Mouse (Mus musculus): ENCODE results near the gene Acsl6. TPM values are rescaled to one million over a fixed set of nuclear protein-coding genes. Genes with fewer than 3 reads are reported as not detected.
"Not testable (repeated sequence)": the region's sequence is repeated elsewhere in the genome, so short reads cannot be mapped to it uniquely, and the experiment has no call there.

The Acsl6 gene
- polyA plus RNA-seq, 1 experiment from 2014 or later: 11.3 TPM

- Histone ChIP-seq H3K36me3 (replicated peaks) (no peaks in the 10 kb centered on the region), H3K9me3 (peaks cover 3% of the 10 kb centered on the region; the same call in 1 of the 2 replicates), H3K4me3 (no peak overlapping the region), H3K27ac (no peak overlapping the region), H3K27me3 (ENCODE audit: poor library complexity, severe bottlenecking) (no peaks in the 10 kb centered on the region), H3K4me1 (no peaks in the 10 kb centered on the region)
- WGBS: 89% methylated on average over 4 of the region's 4 CpGs
- DNase-seq (ENCODE audit: extremely low spot score, low spot score): no peak
Measured at GRCm38 (mm10) chr11:54295971-54296370, 7.6 kb upstream of the Acsl6 start.

GRCm38 (mm10) chr11:54296734-54297133, 6.9 kb upstream of the Acsl6 start:
- no peak overlapping the region for H3K27ac ChIP-seq
- WGBS: 94% methylated on average over 1 of the region's 1 CpGs
- peaks cover under 1% of the 10 kb centered on the region; the same call in 1 of the 2 replicates for H3K27me3 ChIP-seq (ENCODE audit: poor library complexity, severe bottlenecking)
- H3K9me3 ChIP-seq: peaks cover 3% of the 10 kb centered on the region; the same call in 1 of the 2 replicates
- no peaks in the 10 kb centered on the region for H3K4me1 ChIP-seq
- H3K36me3 ChIP-seq (replicated peaks): no peaks in the 10 kb centered on the region
- DNase-seq (ENCODE audit: extremely low spot score, low spot score): no peak
- no peak overlapping the region for H3K4me3 ChIP-seq

GRCm38 (mm10) chr11:54297471-54297870, 6.1 kb upstream of the Acsl6 start:
- not testable (repeated sequence) for H3K36me3 ChIP-seq (replicated peaks); H3K4me1 ChIP-seq; H3K9me3 ChIP-seq; DNase-seq (ENCODE audit: extremely low spot score, low spot score); H3K27ac ChIP-seq; H3K27me3 ChIP-seq (ENCODE audit: poor library complexity, severe bottlenecking); H3K4me3 ChIP-seq
- WGBS: 91% methylated on average over 2 of the region's 2 CpGs

GRCm38 (mm10) chr11:54298777-54299176, 4.8 kb upstream of the Acsl6 start:
- Histone ChIP-seq H3K4me1 (peaks cover 6% of the 10 kb centered on the region), H3K9me3 (peaks cover 3% of the 10 kb centered on the region; the same call in 1 of the 2 replicates), H3K27ac (no peak overlapping the region), H3K4me3 (no peak overlapping the region), H3K27me3 (ENCODE audit: poor library complexity, severe bottlenecking) (peaks cover 9% of the 10 kb centered on the region; the same call in 1 of the 2 replicates), H3K36me3 (replicated peaks) (no peaks in the 10 kb centered on the region)
- no peak for DNase-seq (ENCODE audit: extremely low spot score, low spot score)

GRCm38 (mm10) chr11:54301994-54302393, 1.6 kb upstream of the Acsl6 start:
- no peak for DNase-seq (ENCODE audit: extremely low spot score, low spot score)
- Histone ChIP-seq H3K9me3 (peaks cover 3% of the 10 kb centered on the region; the same call in 1 of the 2 replicates), H3K36me3 (replicated peaks) (no peaks in the 10 kb centered on the region), H3K27me3 (ENCODE audit: poor library complexity, severe bottlenecking) (peaks cover 24% of the 10 kb centered on the region; the same call in 1 of the 2 replicates), H3K4me1 (peaks cover 30% of the 10 kb centered on the region), H3K27ac (no peak overlapping the region), H3K4me3 (no peak overlapping the region)
- 88% methylated on average over 8 of the region's 8 CpGs for WGBS

GRCm38 (mm10) chr11:54302606-54303005, 992 bp upstream of the Acsl6 start:
- WGBS: 90% methylated on average over 3 of the region's 3 CpGs
- DNase-seq (ENCODE audit: extremely low spot score, low spot score): no peak

GRCm38 (mm10) chr11:54303076-54303727, 396 bp upstream of the Acsl6 start:
- Histone ChIP-seq H3K4me3 (peak overlapping the region; percentile 82), H3K9me3 (0 out of 2 replicates have a peak, but pooled peaks cover 3% of the 10 kb centered on the region), H3K27me3 (ENCODE audit: poor library complexity, severe bottlenecking) (peaks cover 24% of the 10 kb centered on the region; the same call in 1 of the 2 replicates), H3K4me1 (peaks cover 30% of the 10 kb centered on the region), H3K27ac (peak overlapping the region; percentile 91), H3K36me3 (replicated peaks) (no peaks in the 10 kb centered on the region)
- peak; percentile 45 for DNase-seq (ENCODE audit: extremely low spot score, low spot score)
- 18% methylated on average over 6 of the region's 6 CpGs for WGBS

More at GRCm38 (mm10) chr11:54302606-54303005, 992 bp upstream of the Acsl6 start:
- no peaks in the 10 kb centered on the region for H3K36me3 ChIP-seq (replicated peaks)
- H3K27ac ChIP-seq: no peak overlapping the region
- H3K9me3 ChIP-seq: peaks cover 3% of the 10 kb centered on the region; the same call in 1 of the 2 replicates
- no peak overlapping the region for H3K4me3 ChIP-seq
- H3K27me3 ChIP-seq (ENCODE audit: poor library complexity, severe bottlenecking): peaks cover 24% of the 10 kb centered on the region; the same call in 1 of the 2 replicates
- peaks cover 30% of the 10 kb centered on the region for H3K4me1 ChIP-seq

- peaks cover 24% of the 10 kb centered on the region; the same call in 1 of the 2 replicates for H3K27me3 ChIP-seq (ENCODE audit: poor library complexity, severe bottlenecking)
Measured at GRCm38 (mm10) chr11:54304471-54304873, 874 bp downstream of the Acsl6 start.

GRCm38 (mm10) chr11:54305331-54305730, 1.7 kb downstream of the Acsl6 start:
- H3K4me1 ChIP-seq: peaks cover 30% of the 10 kb centered on the region
- no peaks in the 10 kb centered on the region for H3K9me3 ChIP-seq
- no peak overlapping the region for H3K27ac ChIP-seq
- peak overlapping the region; percentile 82; the same call in 1 of the 2 replicates for H3K4me3 ChIP-seq
- WGBS: 72% methylated on average over 3 of the region's 3 CpGs
- peaks cover 24% of the 10 kb centered on the region; the same call in 1 of the 2 replicates for H3K27me3 ChIP-seq (ENCODE audit: poor library complexity, severe bottlenecking)
- H3K36me3 ChIP-seq (replicated peaks): no peaks in the 10 kb centered on the region
- no peak for DNase-seq (ENCODE audit: extremely low spot score, low spot score)

More at GRCm38 (mm10) chr11:54304471-54304873, 874 bp downstream of the Acsl6 start:
- Histone ChIP-seq H3K9me3 (no peaks in the 10 kb centered on the region), H3K27ac (peak overlapping the region; percentile 91), H3K4me1 (peaks cover 30% of the 10 kb centered on the region), H3K36me3 (replicated peaks) (no peaks in the 10 kb centered on the region), H3K4me3 (peak overlapping the region; percentile 82)
- no peak for DNase-seq (ENCODE audit: extremely low spot score, low spot score)
- WGBS: under 1% methylated on average over 7 of the region's 7 CpGs

- peaks cover 49% of the 10 kb centered on the region for H3K4me1 ChIP-seq
- DNase-seq (ENCODE audit: extremely low spot score, low spot score): no peak
- H3K4me3 ChIP-seq: no peak overlapping the region
- H3K27me3 ChIP-seq (ENCODE audit: poor library complexity, severe bottlenecking): peaks cover 20% of the 10 kb centered on the region; the same call in 1 of the 2 replicates
- no peaks in the 10 kb centered on the region for H3K36me3 ChIP-seq (replicated peaks)
- H3K9me3 ChIP-seq: no peaks in the 10 kb centered on the region
- no peak overlapping the region for H3K27ac ChIP-seq
- WGBS: 80% methylated on average over 7 of the region's 7 CpGs
Measured at GRCm38 (mm10) chr11:54307139-54307816, 3.7 kb downstream of the Acsl6 start.

GRCm38 (mm10) chr11:54310588-54310987, 7.0 kb downstream of the Acsl6 start:
- no peaks in the 10 kb centered on the region for H3K9me3 ChIP-seq
- peaks cover 58% of the 10 kb centered on the region for H3K4me1 ChIP-seq
- H3K36me3 ChIP-seq (replicated peaks): no peaks in the 10 kb centered on the region
- peak overlapping the region; percentile 85 for H3K27ac ChIP-seq
- H3K27me3 ChIP-seq (ENCODE audit: poor library complexity, severe bottlenecking): no peaks in the 10 kb centered on the region
- WGBS: 81% methylated on average over 2 of the region's 2 CpGs
- H3K4me3 ChIP-seq: no peak overlapping the region
- DNase-seq (ENCODE audit: extremely low spot score, low spot score): no peak

GRCm38 (mm10) chr11:54312021-54312420, 8.4 kb downstream of the Acsl6 start:
- no peaks in the 10 kb centered on the region for H3K27me3 ChIP-seq (ENCODE audit: poor library complexity, severe bottlenecking)
- WGBS: 2% methylated on average over 5 of the region's 5 CpGs
- H3K9me3 ChIP-seq: no peaks in the 10 kb centered on the region
- peak overlapping the region; percentile 85 for H3K27ac ChIP-seq
- peaks cover 52% of the 10 kb centered on the region for H3K4me1 ChIP-seq
- DNase-seq (ENCODE audit: extremely low spot score, low spot score): peak; percentile 67
- H3K4me3 ChIP-seq: 0 out of 2 replicates have a peak overlapping the region, but pooled peaks have one; percentile 6
- no peaks in the 10 kb centered on the region for H3K36me3 ChIP-seq (replicated peaks)

- peak overlapping the region; percentile 85 for H3K27ac ChIP-seq
- peaks cover 52% of the 10 kb centered on the region for H3K4me1 ChIP-seq
- no peaks in the 10 kb centered on the region for H3K36me3 ChIP-seq (replicated peaks)
- no peaks in the 10 kb centered on the region for H3K9me3 ChIP-seq
- no peak overlapping the region for H3K4me3 ChIP-seq
- H3K27me3 ChIP-seq (ENCODE audit: poor library complexity, severe bottlenecking): no peaks in the 10 kb centered on the region
- DNase-seq (ENCODE audit: extremely low spot score, low spot score): no peak
- 40% methylated on average over 1 of the region's 1 CpGs for WGBS
Measured at GRCm38 (mm10) chr11:54312603-54313002, 9.0 kb downstream of the Acsl6 start.

Measured in forebrain, embryonic 10.5 days (tissue).